ENCODE assay signal across 21 mouse cellular contexts in the genomic region with DNA sequence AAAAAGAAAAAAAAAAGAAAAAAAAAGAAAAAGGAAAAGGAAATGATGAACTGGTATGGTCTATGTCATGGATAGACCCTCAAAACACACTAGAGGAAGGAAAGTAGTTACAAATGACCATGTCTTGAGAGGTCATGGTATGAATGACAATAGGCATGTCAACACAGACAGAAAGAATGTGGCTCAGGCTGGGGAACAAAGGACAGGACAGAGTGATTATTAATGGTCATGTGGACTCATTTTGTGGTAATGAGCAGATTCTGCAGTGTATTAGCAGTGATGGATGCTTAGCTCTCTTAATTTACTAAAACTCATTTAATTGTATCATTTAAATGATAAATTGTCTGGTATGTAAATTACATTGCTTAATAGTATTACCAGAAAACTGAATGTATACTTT.
"Had no signal": no experiment of that assay in that cellular context is flagged by ENCODE, and none has a peak within 500 bp of the region (broad histone marks: within the 10 kb centered on the region; RNA-seq: fewer than 3 reads in every experiment).

No protein-coding gene starts in this region.

- DNase-seq: liver, postnatal 0 days; lung, adult 2 months; lung, postnatal 4 days; midbrain, embryonic 14.5 days; right cerebral cortex, adult 18-20 months; right cerebral cortex, postnatal 25 days; right cerebral cortex, postnatal 4 days; thymus, adult 2 months; thymus, postnatal 25 days; thymus, postnatal 4 days had no signal

- H3K27ac ChIP-seq: liver, embryonic 15.5 days; lung, embryonic 15.5 days; midbrain, embryonic 10.5 days; midbrain, embryonic 12.5 days; neural tube, embryonic 13.5 days; neural tube, embryonic 15.5 days; stomach, embryonic 15.5 days; stomach, postnatal 0 days had no signal

- H3K9ac ChIP-seq: liver, embryonic 15.5 days; liver, postnatal 0 days; lung, embryonic 15.5 days; midbrain, embryonic 12.5 days; neural tube, embryonic 13.5 days; neural tube, embryonic 15.5 days; stomach, embryonic 15.5 days had no signal

- ATAC-seq: liver, postnatal 0 days; lung, postnatal 0 days; midbrain, embryonic 16.5 days had no signal

- H3K4me2 ChIP-seq: liver, embryonic 15.5 days; lung, embryonic 15.5 days; midbrain, embryonic 12.5 days; neural tube, embryonic 13.5 days; neural tube, embryonic 15.5 days; stomach, embryonic 15.5 days had no signal

- H3K4me3 ChIP-seq: liver, embryonic 15.5 days; lung, embryonic 15.5 days; midbrain, embryonic 10.5 days; midbrain, embryonic 12.5 days; myocyte; neural tube, embryonic 13.5 days; neural tube, embryonic 15.5 days; stomach, embryonic 15.5 days had no signal

- H3K36me3 ChIP-seq: liver, embryonic 15.5 days; lung, embryonic 15.5 days; midbrain, embryonic 10.5 days; midbrain, embryonic 12.5 days; neural tube, embryonic 13.5 days; neural tube, embryonic 15.5 days; stomach, embryonic 15.5 days had no signal

- H3K27me3 ChIP-seq: liver, embryonic 15.5 days; lung, embryonic 15.5 days; midbrain, embryonic 12.5 days; neural tube, embryonic 13.5 days; neural tube, embryonic 15.5 days; stomach, embryonic 15.5 days had no signal

- H3K9me3 ChIP-seq: liver, embryonic 15.5 days; lung, embryonic 15.5 days; midbrain, embryonic 10.5 days; midbrain, embryonic 12.5 days; neural tube, embryonic 13.5 days; neural tube, embryonic 15.5 days; stomach, embryonic 15.5 days had no signal

- H3K4me1 ChIP-seq: liver, embryonic 15.5 days; lung, embryonic 15.5 days; midbrain, embryonic 10.5 days; midbrain, embryonic 12.5 days; neural tube, embryonic 13.5 days; neural tube, embryonic 15.5 days; stomach, embryonic 15.5 days had no signal
